Mouse (Mus musculus) forebrain, embryonic 11.5 days (tissue): ENCODE data around the gene Lrrc73. TPM values are rescaled to one million over a fixed set of nuclear protein-coding genes. Genes with fewer than 3 reads are reported as not detected.

Source experiments
- ATAC-seq: fragments of 200-750 bp; cut with Nextera tagmentation; replicated peaks from 2 replicates; pipeline ENCODE4 v1.8.0; 2017; ENCODE audit warnings: moderate TSS enrichment; ENCODE audit not compliant: low FRiP score
- DNase-seq: peaks from one replicate; pipeline ENCODE4 v3.0.0-alpha.2; 2017; ENCODE audit warnings: low spot score
- H3K27ac ChIP-seq: fragments of 300-500 bp; sonication (generic); 2 replicates; pipeline ENCODE4 v1.5.1; 2014; ENCODE audit warnings: low read depth, low read length
- H3K27me3 ChIP-seq: fragments of 300-500 bp; sonication (generic); 2 replicates; pipeline ENCODE4 v1.6.1; 2014; ENCODE audit warnings: mild to moderate bottlenecking, low read length, mixed read lengths; ENCODE audit not compliant: control insufficient read depth, insufficient read depth
- H3K36me3 ChIP-seq: fragments of 300-500 bp; sonication (generic); 2 replicates; pipeline ENCODE4 v1.6.1; 2014; ENCODE audit warnings: mild to moderate bottlenecking, low read length, moderate library complexity, mixed read lengths; ENCODE audit not compliant: control insufficient read depth, insufficient read depth
- H3K4me1 ChIP-seq: fragments of 300-500 bp; sonication (generic); replicated peaks from 2 replicates; pipeline ENCODE4 v1.6.1; 2014; ENCODE audit warnings: low read length, mixed read lengths; ENCODE audit not compliant: control insufficient read depth, insufficient read depth
- H3K4me2 ChIP-seq: fragments of 300-500 bp; sonication (generic); 2 replicates; pipeline ENCODE4 v1.6.1; 2014; ENCODE audit warnings: low read depth, mild to moderate bottlenecking, low read length, moderate library complexity, mixed read lengths; ENCODE audit not compliant: severe bottlenecking
- H3K4me3 ChIP-seq: fragments of 300-500 bp; sonication (generic); 2 replicates; pipeline ENCODE4 v1.5.1; 2014; ENCODE audit warnings: low read depth, low read length
- H3K9ac ChIP-seq: fragments of 300-500 bp; sonication (generic); 2 replicates; pipeline ENCODE4 v1.6.1; 2014; ENCODE audit warnings: low read length
- H3K9me3 ChIP-seq: fragments of 300-500 bp; sonication (generic); 2 replicates; pipeline ENCODE4 v1.6.1; 2016; ENCODE audit warnings: low read length, mixed read lengths; ENCODE audit not compliant: control insufficient read depth
- WGBS: fragments of 180-500 bp; shearing (Covaris S2); extraction: QIAGEN DNeasy Blood & Tissue Kit; methylation state at CpG from one replicate; pipeline ENCODE4 v1.1.7; 2014; 5-methylcytosine and 5-hydroxymethylcytosine counted together
- microRNA counts: library from miRNA; unstranded; fragments of <30 nt; microRNA quantifications from one replicate; lab custom pipeline; 2015
- microRNA-seq: library from miRNA; unstranded; fragments of <30 nt; microRNA quantifications from one replicate; pipeline ENCODE4, GENCODE M21; 2016; ENCODE audit not compliant: insufficient number of aligned reads
- polyA plus RNA-seq: library from polyadenylated mRNA; unstranded; fragments of >200 nt; fragmentation: Nextera tagmentation; extraction: Ambion mirVana; gene quantifications from 2 replicates; pipeline ENCODE4 v1.2.1, GENCODE M21; 2014

Gene Lrrc73
- polyA plus RNA-seq, 1 experiment from 2014 or later = 2.3 TPM

- WGBS = 91% methylated on average over 9 of the region's 9 CpGs
Observed at GRCm38 (mm10) chr17:46304184-46304583, 50.9 kb downstream of the Lrrc73 start.

More at GRCm38 (mm10) chr17:46304184-46304583, 50.9 kb downstream of the Lrrc73 start:
- Histone ChIP-seq H3K4me2 (no peak overlapping the region), H3K4me1 (no peaks in the 10 kb centered on the region), H3K4me3 (no peak overlapping the region), H3K27me3 (peaks cover 2% of the 10 kb centered on the region), H3K9me3 (no peaks in the 10 kb centered on the region), H3K9ac (no peak overlapping the region), H3K27ac (no peak overlapping the region), H3K36me3 (no peaks in the 10 kb centered on the region)
- no peak for DNase-seq
- no peak for ATAC-seq

MicroRNAs within 50 kb of the gene (microRNA counts, 519-probe panel; counts per million panel counts)
- 31.2 counts per million for microRNA mmu-miR-693-3p (lab: Ali Mortazavi, UCI)
- 31.2 counts per million for microRNA mmu-miR-693-5p (lab: Ali Mortazavi, UCI)

Small RNA genes lying within 50 kb of the gene (microRNA-seq; reads per million reads assigned to microRNA genes)
- not detected for gene Mir693

Other genes starting within 250 kb of the Lrrc73 start
- gene Vegfa, start 221.2 kb upstream of the Lrrc73 start, polyA plus RNA-seq = 2.9 and 3.3 TPM in 2 replicates
- 119 and 127 TPM in 2 replicates for gene Mrps18a, start 142.5 kb upstream of the Lrrc73 start, polyA plus RNA-seq
- 14.1 and 15.6 TPM in 2 replicates for gene Rsph9, start 109.3 kb upstream of the Lrrc73 start, polyA plus RNA-seq
- gene Mad2l1bp, start 100.0 kb upstream of the Lrrc73 start, polyA plus RNA-seq = 33.7 and 35.4 TPM in 2 replicates
- gene Gtpbp2, start 92.5 kb upstream of the Lrrc73 start, polyA plus RNA-seq = 28.7 and 32.6 TPM in 2 replicates
- gene Polh, start 50.9 kb upstream of the Lrrc73 start, polyA plus RNA-seq = 14.0 and 14.3 TPM in 2 replicates
- gene Xpo5, start 50.7 kb upstream of the Lrrc73 start, polyA plus RNA-seq = 76.7 and 79.7 TPM in 2 replicates
- 111 and 118 TPM in 2 replicates for gene Polr1c, start 5.5 kb upstream of the Lrrc73 start, polyA plus RNA-seq
- 57.8 and 75.5 TPM in 2 replicates for gene Yipf3, start 5.5 kb upstream of the Lrrc73 start, polyA plus RNA-seq
- 62.6 and 63.4 TPM in 2 replicates for gene Tjap1, start 29.5 kb downstream of the Lrrc73 start, polyA plus RNA-seq
- 1.2 and 1.5 TPM in 2 replicates for gene Dlk2, start 43.9 kb downstream of the Lrrc73 start, polyA plus RNA-seq
- 7.3 and 8.3 TPM in 2 replicates for gene Abcc10, start 74.8 kb downstream of the Lrrc73 start, polyA plus RNA-seq
- gene Zfp318, start 130.2 kb downstream of the Lrrc73 start, polyA plus RNA-seq = 16.4 and 17.0 TPM in 2 replicates
- 0.28 and 0.52 TPM in 2 replicates for gene Crip3, start 175.4 kb downstream of the Lrrc73 start, polyA plus RNA-seq
- not detected in 2 replicates for gene Slc22a7, start 184.9 kb downstream of the Lrrc73 start, polyA plus RNA-seq
- gene Ttbk1, start 234.1 kb downstream of the Lrrc73 start, polyA plus RNA-seq = 3.5 TPM in 2 replicates
- gene Dnph1, start 243.2 kb downstream of the Lrrc73 start, polyA plus RNA-seq = 87.6 and 89.0 TPM in 2 replicates